Mouse (Mus musculus) testis, adult 2 months (tissue): ENCODE measurements around the gene Ndufa4l2.

ENCODE experiments used
- CTCF ChIP-seq: fragments of 200-500 bp; IDR thresholded peaks from 2 replicates; pipeline ENCODE4 v1.5.1; 2012; ENCODE audit warnings: low read depth, mild to moderate bottlenecking, inconsistent platforms, low read length, moderate library complexity; ENCODE audit not compliant: control insufficient read depth, insufficient read depth, insufficient replicate concordance
- POLR2A ChIP-seq: fragments of 200-500 bp; IDR thresholded peaks from 2 replicates; pipeline ENCODE4 v1.6.1; 2012; ENCODE audit warnings: low read depth, mild to moderate bottlenecking, inconsistent platforms, low read length, moderate library complexity; ENCODE audit not compliant: control insufficient read depth

GRCm38 (mm10) chr10:127513501-127514091, 1.2 kb upstream of the Ndufa4l2 start:
- no peak for TF ChIP-seq POLR2A
- no peak for TF ChIP-seq CTCF
